Mouse (Mus musculus) heart, postnatal 0 days (tissue): ENCODE measurements around the gene Kctd21.

ENCODE experiments used
- CTCF ChIP-seq: IDR thresholded peaks from 2 replicates; pipeline ENCODE4 v1.5.1; 2016; ENCODE audit warnings: antibody characterized with exemption, control low read depth, low read depth
- EP300 ChIP-seq: IDR thresholded peaks from 2 replicates; pipeline ENCODE4 v1.6.1; 2016; ENCODE audit warnings: antibody characterized with exemption, low read depth

- TF ChIP-seq CTCF, result no peak
- TF ChIP-seq EP300, result no peak
Observed at GRCm38 (mm10) chr7:97350891-97351290, 18.8 kb downstream of the Kctd21 start.
